Mouse (Mus musculus) stomach, embryonic 14.5 days (tissue): ENCODE measurements around the gene Ptpn11. TPM values are rescaled to one million over a fixed set of nuclear protein-coding genes. Genes with fewer than 3 reads are reported as not detected.

ENCODE experiments used
- ATAC-seq: fragments of 200-750 bp; cut with Nextera tagmentation; 2 replicates; pipeline ENCODE4 v1.8.0; 2017; ENCODE audit warnings: low read depth, moderate TSS enrichment; ENCODE audit not compliant: insufficient number of reproducible peaks, insufficient read depth, low FRiP score
- H3K27ac ChIP-seq: fragments of 300-500 bp; sonication (generic); 2 replicates; pipeline ENCODE4 v1.5.1; 2014; ENCODE audit warnings: mild to moderate bottlenecking, low read length, moderate library complexity, mixed read lengths
- H3K27me3 ChIP-seq: fragments of 300-500 bp; sonication (generic); 2 replicates; pipeline ENCODE4 v1.6.1; 2014; ENCODE audit warnings: low read length, control low read depth, mixed read lengths; ENCODE audit not compliant: control insufficient read depth, insufficient read depth
- H3K36me3 ChIP-seq: fragments of 300-500 bp; sonication (generic); 2 replicates; pipeline ENCODE4 v1.6.1; 2014; ENCODE audit warnings: mild to moderate bottlenecking, control low read depth, low read length, moderate library complexity, mixed read lengths; ENCODE audit not compliant: control insufficient read depth, insufficient read depth
- H3K4me1 ChIP-seq: fragments of 300-500 bp; sonication (generic); 2 replicates; pipeline ENCODE4 v1.6.1; 2014; ENCODE audit warnings: low read length, control low read depth, mixed read lengths; ENCODE audit not compliant: control insufficient read depth, insufficient read depth
- H3K4me2 ChIP-seq: fragments of 300-500 bp; sonication (generic); replicated peaks from 2 replicates; pipeline ENCODE4 v1.6.1; 2014; ENCODE audit warnings: low read depth, low read length, control low read depth
- H3K4me3 ChIP-seq: fragments of 300-500 bp; sonication (generic); 2 replicates; pipeline ENCODE4 v1.5.1; 2014; ENCODE audit warnings: low read depth, low read length, control low read depth
- H3K9ac ChIP-seq: fragments of 300-500 bp; sonication (generic); replicated peaks from 2 replicates; pipeline ENCODE4 v1.6.1; 2014; ENCODE audit warnings: low read depth, mild to moderate bottlenecking, control low read depth, low read length, moderate library complexity, mixed read lengths
- H3K9me3 ChIP-seq: fragments of 300-500 bp; sonication (generic); 2 replicates; pipeline ENCODE4 v1.6.1; 2016; ENCODE audit warnings: low read depth, low read length, control low read depth; ENCODE audit not compliant: control insufficient read depth
- WGBS: fragments of 180-500 bp; shearing (Covaris S2); extraction: QIAGEN DNeasy Blood & Tissue Kit; methylation state at CpG from one replicate; pipeline ENCODE4 v1.1.7; 2014; 5-methylcytosine and 5-hydroxymethylcytosine counted together
- polyA plus RNA-seq: library from polyadenylated mRNA; unstranded; fragments of >200 nt; fragmentation: Nextera tagmentation; extraction: Ambion mirVana; gene quantifications from 2 replicates; pipeline ENCODE4 v1.2.1, GENCODE M21; 2014

Gene Ptpn11
- polyA plus RNA-seq, 1 experiment from 2014 or later, result 28.3 TPM

DNA sequence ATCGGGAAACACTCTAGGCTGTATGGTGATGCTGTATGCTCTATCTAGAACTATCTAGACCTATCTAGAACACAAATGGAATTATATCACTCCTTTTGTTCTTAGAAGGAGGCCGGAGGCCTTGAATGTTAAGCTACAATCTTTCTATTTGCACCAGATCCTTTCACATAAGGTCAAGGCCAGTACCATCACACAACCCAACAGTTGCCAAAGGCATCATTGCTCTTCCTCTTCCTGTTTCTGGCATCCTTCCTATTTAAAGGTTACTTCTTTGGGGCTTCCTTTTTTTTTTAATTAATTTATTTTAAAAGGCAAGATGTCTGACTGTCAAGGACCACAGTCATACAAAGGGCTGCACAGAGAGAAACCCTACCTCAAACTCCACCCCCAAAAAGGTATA, 6.1 kb upstream of the Ptpn11 start:
- no peaks in the 10 kb centered on the region for H3K27me3 ChIP-seq
- no peak for ATAC-seq
- H3K9me3 ChIP-seq, result no peaks in the 10 kb centered on the region
- H3K4me3 ChIP-seq, result no peak overlapping the region
- H3K36me3 ChIP-seq, result no peaks in the 10 kb centered on the region
- H3K4me1 ChIP-seq, result no peaks in the 10 kb centered on the region
- H3K27ac ChIP-seq, result no peak overlapping the region
- WGBS, result 78% methylated on average over 2 of the region's 2 CpGs
- H3K9ac ChIP-seq, result no peak overlapping the region
- no peak overlapping the region for H3K4me2 ChIP-seq

DNA sequence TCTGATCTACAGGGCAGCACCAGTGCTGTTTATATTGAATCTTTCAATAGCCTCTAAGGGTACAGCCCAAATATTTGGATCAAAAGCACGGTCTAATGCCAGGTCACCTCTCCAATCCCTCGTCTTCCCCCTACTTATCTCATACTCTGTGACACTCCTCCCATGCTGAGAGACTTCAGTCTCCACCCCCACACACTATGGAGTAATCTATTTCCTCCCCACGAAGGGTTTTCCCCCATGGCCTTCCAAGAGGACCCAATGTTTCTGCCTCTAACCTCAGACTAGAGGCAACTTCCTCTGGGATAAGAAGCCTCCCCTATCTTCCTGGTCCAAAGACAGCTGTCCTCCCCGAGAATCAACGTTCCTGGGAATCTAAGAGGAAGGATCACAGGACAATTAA, 5.6 kb upstream of the Ptpn11 start:
- H3K9ac ChIP-seq, result no peak overlapping the region
- H3K36me3 ChIP-seq, result no peaks in the 10 kb centered on the region
- no peak overlapping the region for H3K4me3 ChIP-seq
- H3K4me1 ChIP-seq, result no peaks in the 10 kb centered on the region
- no peak overlapping the region for H3K27ac ChIP-seq
- H3K27me3 ChIP-seq, result no peaks in the 10 kb centered on the region
- H3K9me3 ChIP-seq, result no peaks in the 10 kb centered on the region
- H3K4me2 ChIP-seq, result no peak overlapping the region
- ATAC-seq, result no peak
- WGBS, result 42% methylated on average over 5 of the region's 5 CpGs

GRCm38 (mm10) chr5:121194173-121194572, 3.0 kb upstream of the Ptpn11 start:
- H3K27me3 ChIP-seq, result no peaks in the 10 kb centered on the region
- 38% methylated on average over 1 of the region's 1 CpGs for WGBS

GRCm38 (mm10) chr5:121191584-121191906, 348 bp upstream of the Ptpn11 start:
- peaks cover 9% of the 10 kb centered on the region; the same call in 1 of the 2 replicates for H3K4me1 ChIP-seq
- H3K27me3 ChIP-seq, result no peaks in the 10 kb centered on the region
- H3K4me2 ChIP-seq, result peak overlapping the region; percentile 78
- H3K27ac ChIP-seq, result peak overlapping the region; percentile 34; the same call in 1 of the 2 replicates
- H3K9ac ChIP-seq, result peak overlapping the region; percentile 39
- peak overlapping the region; percentile 80 for H3K4me3 ChIP-seq
- H3K36me3 ChIP-seq, result no peaks in the 10 kb centered on the region
- H3K9me3 ChIP-seq, result no peaks in the 10 kb centered on the region
- peak; percentile 35; the same call in 1 of the 2 replicates for ATAC-seq
- 10% methylated on average over 17 of the region's 17 CpGs for WGBS

More at GRCm38 (mm10) chr5:121194173-121194572, 3.0 kb upstream of the Ptpn11 start:
- Histone ChIP-seq H3K4me1 (no peaks in the 10 kb centered on the region), H3K36me3 (no peaks in the 10 kb centered on the region), H3K4me2 (no peak overlapping the region), H3K9me3 (no peaks in the 10 kb centered on the region), H3K9ac (no peak overlapping the region), H3K4me3 (no peak overlapping the region), H3K27ac (no peak overlapping the region)
- no peak for ATAC-seq

DNA sequence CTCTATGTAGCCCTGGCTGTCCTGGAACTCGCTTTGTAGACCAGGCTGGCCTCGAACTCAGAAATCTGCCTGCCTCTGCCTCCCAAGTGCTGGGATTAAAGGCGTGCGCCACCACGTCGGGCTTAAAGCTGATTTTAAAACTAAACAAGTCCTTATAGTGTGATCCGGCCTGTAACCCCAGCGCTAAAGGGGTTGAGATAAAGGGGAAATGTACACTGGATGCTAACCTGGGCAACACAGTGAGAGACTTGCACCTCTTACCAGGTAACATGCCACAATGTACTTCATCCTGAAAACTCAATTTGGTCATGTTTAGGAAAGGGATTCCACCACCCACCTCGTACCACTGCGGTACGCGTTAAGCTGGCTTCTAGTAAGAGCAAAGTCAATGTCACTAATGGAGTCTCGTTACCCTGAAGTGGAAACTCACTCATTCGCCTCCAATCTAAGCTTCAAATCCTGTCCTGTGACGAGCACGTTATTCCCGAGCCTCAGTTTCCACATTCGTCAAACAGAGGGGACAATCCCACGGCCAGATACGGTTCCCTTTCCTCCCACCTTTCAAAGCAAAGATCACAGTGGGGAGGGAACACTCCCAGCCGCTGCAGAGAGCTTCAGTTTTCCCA, 874 bp downstream of the Ptpn11 start:
- Histone ChIP-seq H3K4me2 (peak overlapping the region; percentile 78), H3K9ac (peak overlapping the region; percentile 84), H3K4me1 (peaks cover 20% of the 10 kb centered on the region), H3K27ac (peak overlapping the region; percentile 74), H3K4me3 (peak overlapping the region; percentile 80), H3K27me3 (no peaks in the 10 kb centered on the region), H3K9me3 (no peaks in the 10 kb centered on the region), H3K36me3 (no peaks in the 10 kb centered on the region)
- no peak for ATAC-seq
- WGBS, result 29% methylated on average over 21 of the region's 21 CpGs

DNA sequence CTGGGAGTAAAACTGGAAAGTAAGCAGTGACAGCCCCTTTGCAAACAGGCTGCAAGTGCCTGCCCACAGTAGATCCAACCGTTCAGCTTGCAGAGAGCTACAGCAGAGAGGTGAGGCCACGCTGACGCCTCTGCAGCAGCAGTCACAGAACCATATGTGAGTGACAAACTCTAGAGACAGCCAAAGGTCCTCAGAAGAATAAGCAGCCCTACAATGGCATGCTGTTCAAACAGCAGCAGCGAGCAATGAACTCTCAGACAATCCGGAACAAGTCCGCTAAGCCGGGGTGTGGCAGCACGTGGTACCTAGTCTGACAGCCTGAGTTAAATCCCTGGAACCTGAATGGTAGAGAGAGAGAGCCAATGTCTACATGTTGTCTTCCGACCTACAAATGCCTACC, 2.0 kb downstream of the Ptpn11 start:
- H3K9me3 ChIP-seq, result no peaks in the 10 kb centered on the region
- H3K36me3 ChIP-seq, result no peaks in the 10 kb centered on the region
- H3K4me2 ChIP-seq, result no peak overlapping the region
- no peaks in the 10 kb centered on the region for H3K27me3 ChIP-seq
- no peak for ATAC-seq
- H3K27ac ChIP-seq, result no peak overlapping the region
- no peak overlapping the region for H3K4me3 ChIP-seq
- H3K9ac ChIP-seq, result no peak overlapping the region
- 68% methylated on average over 9 of the region's 9 CpGs for WGBS
- H3K4me1 ChIP-seq, result peaks cover 27% of the 10 kb centered on the region

GRCm38 (mm10) chr5:121188265-121188664, 2.9 kb downstream of the Ptpn11 start:
- 90% methylated on average over 9 of the region's 9 CpGs for WGBS
- Histone ChIP-seq H3K4me1 (peaks cover 27% of the 10 kb centered on the region), H3K9ac (no peak overlapping the region), H3K36me3 (no peaks in the 10 kb centered on the region), H3K4me2 (no peak overlapping the region), H3K4me3 (no peak overlapping the region), H3K27ac (no peak overlapping the region), H3K27me3 (no peaks in the 10 kb centered on the region), H3K9me3 (no peaks in the 10 kb centered on the region)
- ATAC-seq, result no peak

DNA sequence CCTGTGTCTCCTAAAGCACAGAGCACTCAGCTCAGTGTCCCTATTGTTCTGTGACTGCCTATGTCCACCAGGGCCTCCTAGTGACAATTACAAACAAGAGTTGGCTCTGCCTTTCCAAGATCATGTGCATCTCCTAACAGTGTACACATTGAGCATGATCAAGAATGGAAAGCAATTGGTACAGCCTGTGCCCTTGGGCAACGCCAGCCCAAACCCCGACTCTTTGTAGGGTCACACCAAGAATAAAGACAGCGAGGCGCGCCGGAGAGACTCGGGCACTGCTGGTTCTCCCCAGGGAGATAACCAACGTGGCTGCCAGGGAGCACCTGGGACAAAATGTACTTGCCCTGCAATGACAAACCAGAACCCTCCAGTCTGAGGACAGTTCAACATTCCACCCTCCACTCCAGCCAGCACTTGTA, 3.6 kb downstream of the Ptpn11 start:
- Histone ChIP-seq H3K36me3 (no peaks in the 10 kb centered on the region), H3K4me2 (no peak overlapping the region), H3K4me1 (peaks cover 27% of the 10 kb centered on the region), H3K27ac (no peak overlapping the region), H3K9me3 (no peaks in the 10 kb centered on the region), H3K4me3 (no peak overlapping the region), H3K27me3 (no peaks in the 10 kb centered on the region), H3K9ac (no peak overlapping the region)
- no peak for ATAC-seq
- WGBS, result 86% methylated on average over 8 of the region's 8 CpGs
